Mouse (Mus musculus): ENCODE data around the gene Vps35l.

GRCm38 (mm10) chr7:118706051-118706450, 34.0 kb upstream of the Vps35l start:
- TF ChIP-seq CTCF (IDR thresholded peaks at IDR 0.05; ENCODE audit: control insufficient read depth, insufficient read depth, low read length) = no peak
- no peak for TF ChIP-seq POLR2A (IDR thresholded peaks at IDR 0.05; ENCODE audit: borderline replicate concordance, control insufficient read depth, low read depth, low read length)
